Mouse (Mus musculus): ENCODE data around the gene Pkd1l3. TPM values are rescaled to one million over a fixed set of nuclear protein-coding genes. Genes with fewer than 3 reads are reported as not detected.

Pkd1l3 gene
- total RNA-seq, 2 experiments from 2014 or later: 2.3 to 2.8 TPM

DNA sequence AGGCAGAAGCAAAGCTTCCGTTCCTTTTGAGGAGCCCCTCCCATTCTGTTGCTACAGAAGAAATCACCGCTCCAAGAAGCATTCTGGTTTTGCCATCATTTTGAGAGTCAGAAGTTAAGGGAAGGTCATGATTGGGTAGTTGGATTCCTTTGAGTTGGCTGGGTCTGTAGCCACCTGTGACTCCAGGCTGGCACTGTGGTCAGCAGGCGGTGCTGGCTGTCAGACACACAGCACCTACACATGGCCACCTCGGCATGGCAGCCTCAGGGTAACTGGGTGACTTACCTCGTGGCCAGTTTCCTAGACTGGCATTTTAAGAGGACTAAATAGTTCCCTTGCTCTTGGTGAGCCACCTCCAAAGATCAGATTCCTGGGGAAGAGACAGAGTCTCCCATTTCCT is 26.9 kb downstream of the Pkd1l3 start:
- Histone ChIP-seq H3K4me3 (no peak overlapping the region), H3K27ac (no peak overlapping the region)
- DNase-seq (ENCODE audit: low spot score in 2 of 2): no peak
- TF ChIP-seq CTCF (conservative IDR thresholded peaks at IDR 0.05): no peak

DNA sequence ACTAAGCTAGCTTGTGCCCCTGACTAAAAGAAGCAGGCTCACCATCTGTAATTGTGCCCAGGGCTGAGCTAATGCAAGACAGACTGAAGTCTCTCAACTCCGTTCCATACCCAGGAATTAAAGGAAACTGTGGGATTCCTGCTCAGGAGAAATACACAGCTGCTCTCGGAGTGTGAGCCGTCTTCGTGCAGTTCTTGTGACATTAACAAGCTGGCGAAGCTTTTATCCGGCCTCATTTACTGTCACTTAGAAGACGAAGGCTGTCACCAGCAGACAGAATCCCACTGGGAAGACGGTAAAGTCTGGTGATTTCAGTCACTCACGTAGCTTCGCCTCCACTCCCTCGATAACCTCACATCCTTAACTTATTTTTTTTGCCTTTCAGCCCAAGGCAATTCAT is 33.0 kb downstream of the Pkd1l3 start:
- Histone ChIP-seq H3K4me3 (no peak overlapping the region), H3K27ac (peak overlapping the region; percentile 39; the same call in 1 of the 2 replicates)
- DNase-seq (ENCODE audit: low spot score in 2 of 2): peak in 1 of 2 experiments; percentile 30
- TF ChIP-seq CTCF (conservative IDR thresholded peaks at IDR 0.05): no peak

DNA sequence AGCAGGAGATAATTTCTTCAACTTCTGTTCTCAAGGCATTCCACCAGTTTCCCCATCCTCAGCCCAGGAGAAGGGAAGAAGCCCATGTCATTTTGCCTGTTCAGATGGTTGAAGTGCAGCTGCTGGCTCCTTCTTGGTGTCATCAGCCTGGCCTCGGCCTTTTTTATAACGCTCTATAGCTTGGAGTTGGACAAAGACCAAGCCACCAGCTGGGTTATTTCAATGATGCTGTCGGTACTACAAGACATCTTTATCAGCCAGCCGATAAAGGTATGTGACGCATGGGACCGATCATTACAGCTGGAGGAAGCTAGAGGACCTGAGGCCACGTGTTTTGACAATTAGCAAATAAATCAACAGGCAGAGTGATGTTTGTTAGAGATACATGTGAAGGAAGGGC is 34.2 kb downstream of the Pkd1l3 start:
- no peak overlapping the region for H3K27ac ChIP-seq
- no peak for TF ChIP-seq CTCF (conservative IDR thresholded peaks at IDR 0.05)
- DNase-seq (ENCODE audit: low spot score in 2 of 2): no peak
- H3K4me3 ChIP-seq: no peak overlapping the region

DNA sequence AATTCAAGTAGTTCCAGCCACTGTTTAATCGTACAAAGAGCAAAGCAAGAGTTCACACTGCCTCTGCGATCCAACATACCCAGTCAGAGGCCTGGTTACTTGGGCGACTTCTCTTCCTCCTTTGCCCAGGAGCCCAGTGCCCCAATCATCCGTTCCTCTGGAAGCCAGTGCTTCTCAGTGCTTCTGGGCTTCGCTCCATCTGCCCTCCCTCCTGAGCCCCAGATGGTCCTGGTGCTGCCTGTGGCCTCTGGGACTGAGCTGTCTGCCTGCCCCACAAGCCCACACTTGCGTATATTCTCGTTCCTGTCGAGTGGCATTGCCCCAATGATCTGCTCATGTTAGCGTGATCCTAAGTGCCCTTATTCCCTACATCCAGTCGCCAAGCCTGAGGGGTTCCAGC is 36.5 kb downstream of the Pkd1l3 start:
- H3K27ac ChIP-seq: no peak overlapping the region
- DNase-seq (ENCODE audit: low spot score in 2 of 2): no peak
- H3K4me3 ChIP-seq: no peak overlapping the region
- no peak for TF ChIP-seq CTCF (conservative IDR thresholded peaks at IDR 0.05)

DNA sequence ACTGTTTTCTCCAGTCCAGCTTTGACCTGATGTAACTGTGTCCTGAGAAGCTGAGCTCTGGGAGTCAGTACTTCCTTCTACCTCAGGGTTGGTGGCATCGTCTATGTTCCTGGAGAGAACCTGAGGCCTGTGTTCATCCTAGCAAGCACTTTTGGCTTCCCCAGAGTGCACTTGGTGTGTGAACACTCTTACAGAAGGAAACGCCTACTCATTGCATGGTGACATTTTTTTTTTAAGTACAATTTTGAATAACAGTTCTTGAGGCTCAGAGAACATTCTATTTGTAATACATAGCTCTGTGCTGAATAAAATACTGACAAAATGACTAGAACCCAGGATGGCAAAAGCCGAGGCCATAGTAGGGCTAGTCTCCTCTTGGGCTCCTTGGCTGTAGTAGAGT is 42.5 kb downstream of the Pkd1l3 start:
- no peak for TF ChIP-seq CTCF (conservative IDR thresholded peaks at IDR 0.05)
- Histone ChIP-seq H3K4me3 (no peak overlapping the region), H3K27ac (peak overlapping the region; percentile 93)
- DNase-seq (ENCODE audit: low spot score in 2 of 2): peak in 1 of 2 experiments; percentile 58

DNA sequence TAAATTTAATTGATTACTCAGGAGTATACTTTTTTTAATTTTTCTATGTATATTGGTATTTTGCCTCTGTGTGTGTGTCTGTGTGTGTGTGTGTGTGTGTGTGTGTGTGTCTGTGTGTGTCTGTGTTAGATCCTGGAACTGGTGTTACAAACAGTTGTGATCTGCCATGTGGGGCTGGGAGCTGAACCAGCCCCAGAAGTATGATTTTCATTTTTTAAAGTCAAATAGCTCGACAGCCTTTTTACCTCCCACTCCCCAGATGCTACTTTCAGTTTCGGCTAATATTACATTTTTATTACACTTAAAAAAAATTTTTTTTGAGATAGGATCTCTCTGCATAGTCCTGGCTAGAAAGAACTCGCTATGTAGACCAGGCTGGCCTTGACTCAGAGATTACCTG is 48.0 kb downstream of the Pkd1l3 start:
- peak overlapping the region; percentile 87 for H3K27ac ChIP-seq
- no peak overlapping the region for H3K4me3 ChIP-seq
- TF ChIP-seq CTCF (conservative IDR thresholded peaks at IDR 0.05): no peak
- DNase-seq (ENCODE audit: low spot score in 2 of 2): peak; percentile 73 to 77

DNA sequence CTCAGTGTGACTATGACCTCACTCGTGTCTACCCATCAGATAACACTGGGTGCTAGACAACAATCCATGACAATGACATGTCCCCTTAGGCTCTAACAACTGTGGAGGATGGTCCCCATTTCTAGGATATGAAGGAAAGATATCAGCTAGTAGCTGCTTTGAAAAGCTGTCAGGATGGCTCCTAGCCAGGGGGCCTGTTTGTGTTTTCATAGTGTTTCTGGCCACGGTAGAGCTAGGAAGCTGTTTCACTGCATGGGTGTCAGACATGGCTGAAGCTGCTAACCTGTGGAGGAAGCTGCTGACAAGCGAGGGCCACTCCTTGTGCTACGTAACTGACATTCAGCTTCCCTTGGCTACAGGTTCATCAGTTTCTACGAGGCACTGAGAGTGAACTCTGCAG is 52.3 kb downstream of the Pkd1l3 start:
- TF ChIP-seq CTCF (conservative IDR thresholded peaks at IDR 0.05): no peak
- peak in 1 of 2 experiments; percentile 44 for DNase-seq (ENCODE audit: low spot score in 2 of 2)
- H3K4me3 ChIP-seq: no peak overlapping the region
- peak overlapping the region; percentile 80 for H3K27ac ChIP-seq

DNA sequence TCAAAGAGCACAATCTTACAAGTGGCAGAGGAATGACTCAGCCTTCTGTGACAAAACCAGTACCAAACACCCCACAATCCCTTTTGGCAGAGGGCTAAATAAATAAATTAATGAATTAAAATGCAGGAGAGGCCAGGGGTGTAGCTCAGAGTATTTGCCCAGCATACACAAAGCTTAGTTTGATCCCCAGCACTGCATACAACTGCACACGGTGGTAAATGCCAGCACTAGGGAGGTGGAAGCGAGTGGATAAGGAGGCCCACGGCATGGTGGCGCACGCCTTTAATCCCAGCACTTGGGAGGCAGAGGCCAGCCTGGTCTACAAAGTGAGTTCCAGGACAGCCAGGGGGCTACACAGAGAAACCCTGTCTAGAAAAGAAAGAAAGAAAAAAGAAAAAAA is 58.3 kb downstream of the Pkd1l3 start:
- H3K27ac ChIP-seq: 0 out of 2 replicates have a peak overlapping the region, but pooled peaks have one; percentile 43
- H3K4me3 ChIP-seq: no peak overlapping the region
- no peak for TF ChIP-seq CTCF (conservative IDR thresholded peaks at IDR 0.05)
- no peak for DNase-seq (ENCODE audit: low spot score in 2 of 2)

DNA sequence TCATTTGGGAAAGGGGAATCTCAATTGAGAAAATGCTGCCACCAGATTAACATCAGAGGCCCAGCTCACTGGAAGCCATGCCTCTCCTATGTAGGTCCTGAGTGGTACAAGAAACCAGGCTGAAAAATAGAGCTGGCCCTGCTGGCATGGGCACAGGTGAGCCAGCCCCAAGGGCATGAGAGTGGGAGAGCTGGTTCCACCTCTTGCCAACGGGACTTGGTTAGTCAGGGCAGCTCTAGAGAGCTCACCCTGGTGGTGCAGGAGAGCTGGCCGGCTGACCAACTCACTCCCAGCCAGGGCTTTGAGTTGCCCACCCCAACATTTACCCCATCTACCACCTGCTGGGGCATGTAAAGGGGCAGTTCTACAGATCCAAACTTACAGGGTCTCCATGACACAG is 59.3 kb downstream of the Pkd1l3 start:
- DNase-seq (ENCODE audit: low spot score in 2 of 2): no peak
- TF ChIP-seq CTCF (conservative IDR thresholded peaks at IDR 0.05): no peak
- Histone ChIP-seq H3K4me3 (no peak overlapping the region), H3K27ac (no peak overlapping the region)

DNA sequence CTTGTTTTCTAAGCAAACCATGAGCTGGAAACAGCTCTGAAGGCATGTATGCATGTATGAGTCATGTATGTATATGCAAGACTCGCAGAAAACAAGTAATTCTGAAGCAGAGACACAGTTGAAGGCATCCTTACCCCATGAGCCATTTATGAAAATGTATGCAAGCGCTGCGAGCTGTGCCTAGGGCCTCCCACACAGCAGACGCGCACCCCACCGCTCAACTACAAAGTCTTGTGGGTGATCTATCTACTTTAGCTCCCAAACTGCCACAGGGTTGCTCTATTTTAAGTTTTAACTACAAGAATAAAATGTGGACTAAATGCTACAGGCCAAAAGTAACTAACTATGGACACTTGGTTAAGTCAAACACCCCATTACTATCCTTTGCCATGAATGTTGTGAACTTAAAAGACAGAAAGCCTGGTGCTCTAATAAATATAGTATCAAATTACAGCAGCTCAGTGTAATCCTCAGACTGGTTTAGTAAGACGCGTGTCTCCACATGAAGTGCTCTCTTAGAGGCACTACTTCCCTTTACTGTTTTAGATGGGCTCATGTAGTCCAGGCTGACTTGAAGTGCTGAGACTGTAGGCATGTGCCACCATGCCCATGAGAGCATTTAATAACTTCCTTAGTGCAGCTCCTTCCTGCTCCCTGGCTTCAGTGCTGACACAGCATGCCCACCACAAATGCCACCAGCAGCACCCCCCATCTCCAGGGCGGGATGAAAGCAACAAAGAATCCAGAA is 61.8 kb downstream of the Pkd1l3 start:
- no peak for TF ChIP-seq CTCF (conservative IDR thresholded peaks at IDR 0.05)
- Histone ChIP-seq H3K4me3 (no peak overlapping the region), H3K27ac (peak overlapping the region; percentile 71)
- DNase-seq (ENCODE audit: low spot score in 2 of 2): peak; percentile 54 to 69

DNA sequence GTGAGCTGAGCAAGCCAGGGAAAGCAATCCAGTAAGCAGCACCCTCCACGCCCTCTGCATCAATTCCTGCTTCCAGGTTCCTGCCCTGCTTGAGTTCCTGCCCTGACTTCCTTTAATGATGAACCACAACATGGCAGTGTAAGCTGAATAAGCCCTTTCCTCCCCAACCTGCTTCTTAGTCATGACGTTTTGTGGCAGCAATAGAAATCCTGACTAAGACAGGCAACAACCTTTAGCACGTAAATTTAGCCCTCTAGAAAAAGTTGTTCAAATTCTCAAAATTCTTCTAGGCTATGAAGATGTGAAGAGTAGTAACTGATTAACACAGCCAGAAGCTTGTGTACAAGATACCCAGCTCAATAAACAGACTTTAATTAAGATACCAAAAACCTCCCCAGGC is 67.2 kb downstream of the Pkd1l3 start:
- no peak for DNase-seq (ENCODE audit: low spot score in 2 of 2)
- H3K4me3 ChIP-seq: no peak overlapping the region
- TF ChIP-seq CTCF (conservative IDR thresholded peaks at IDR 0.05): no peak
- no peak overlapping the region for H3K27ac ChIP-seq

DNA sequence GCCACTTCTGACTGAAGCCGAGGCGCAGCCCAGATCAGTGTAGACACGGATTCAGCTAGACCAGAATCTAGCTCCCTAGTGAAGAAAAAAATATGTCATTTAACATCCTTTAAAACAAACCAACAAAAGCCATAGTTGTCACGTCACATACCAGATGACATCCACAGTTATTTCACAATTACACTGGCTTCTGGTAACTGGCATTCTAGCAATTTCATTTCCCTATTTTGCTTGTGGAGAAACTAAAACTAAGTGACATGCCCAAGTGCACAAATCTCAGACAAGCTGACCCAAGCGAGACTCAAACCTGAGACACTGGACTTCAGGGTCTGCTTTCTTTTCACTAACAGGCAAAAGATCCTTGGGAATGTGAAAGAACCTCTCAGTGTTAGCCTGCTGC is 67.8 kb downstream of the Pkd1l3 start:
- Histone ChIP-seq H3K27ac (no peak overlapping the region), H3K4me3 (no peak overlapping the region)
- no peak for DNase-seq (ENCODE audit: low spot score in 2 of 2)
- TF ChIP-seq CTCF (conservative IDR thresholded peaks at IDR 0.05): no peak

DNA sequence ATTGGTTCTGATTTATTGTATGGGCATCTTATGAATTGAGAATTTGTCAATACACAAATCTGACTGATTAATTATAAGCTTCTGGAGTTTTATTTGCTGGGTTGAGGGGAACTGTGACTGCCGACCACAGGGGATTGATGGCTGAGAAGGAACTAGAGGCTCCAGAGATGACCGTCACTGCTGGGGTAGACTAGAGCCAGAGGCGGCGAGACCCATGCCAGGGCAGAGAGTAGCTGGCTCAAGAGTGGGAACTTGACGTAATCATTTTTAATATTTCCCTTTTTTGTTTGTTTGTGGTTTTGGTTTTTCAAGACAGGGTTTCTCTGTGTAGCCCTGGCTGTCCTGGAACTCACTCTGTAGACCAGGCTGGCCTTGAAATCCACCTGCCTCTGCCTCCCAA is 72.9 kb downstream of the Pkd1l3 start:
- no peak for DNase-seq (ENCODE audit: low spot score in 2 of 2)
- no peak for TF ChIP-seq CTCF (conservative IDR thresholded peaks at IDR 0.05)
- Histone ChIP-seq H3K27ac (no peak overlapping the region), H3K4me3 (no peak overlapping the region)

DNA sequence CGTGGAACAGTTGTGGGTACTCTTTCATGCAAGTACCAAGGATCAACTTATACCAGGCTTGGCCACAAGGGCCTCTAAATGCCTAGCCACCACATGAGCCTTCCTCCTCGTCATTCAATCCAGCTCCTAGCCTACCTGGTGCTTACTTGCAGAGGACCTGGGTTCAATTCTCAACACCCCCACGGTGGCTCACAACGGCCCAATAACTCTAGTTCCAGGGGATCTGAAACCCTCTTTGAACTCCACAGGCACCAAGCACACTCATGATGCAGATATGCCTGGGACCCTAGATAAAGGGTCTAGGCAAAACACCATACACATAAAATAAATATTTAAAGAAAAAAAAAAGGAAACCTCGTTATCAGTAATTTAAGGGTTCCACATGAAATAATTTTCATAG is 77.5 kb downstream of the Pkd1l3 start:
- TF ChIP-seq CTCF (conservative IDR thresholded peaks at IDR 0.05): peak; percentile 62
- Histone ChIP-seq H3K27ac (peak overlapping the region; percentile 96; the same call in 1 of the 2 replicates), H3K4me3 (peak overlapping the region; percentile 100)
- no peak for DNase-seq (ENCODE audit: low spot score in 2 of 2)

Measured in layer of hippocampus, adult 2 months (tissue).